Mouse (Mus musculus) olfactory bulb, adult 2 months (tissue): ENCODE measurements around the gene Sec24b. TPM values are rescaled to one million over a fixed set of nuclear protein-coding genes. Genes with fewer than 3 reads are reported as not detected.
A peak's percentile ranks its signal among the peaks of the same experiment; 100 is the strongest.

Source experiments
- H3K27ac ChIP-seq: fragments of 200-500 bp; 2 replicates; pipeline ENCODE4 v1.5.1; 2012; ENCODE audit warnings: low read depth, low read length; ENCODE audit not compliant: insufficient read depth
- H3K4me1 ChIP-seq: fragments of 200-500 bp; 2 replicates; pipeline ENCODE4 v1.6.1; 2012; ENCODE audit warnings: low read length; ENCODE audit not compliant: control insufficient read depth, insufficient read depth
- H3K4me3 ChIP-seq: fragments of 200-500 bp; 2 replicates; pipeline ENCODE4 v1.5.1; 2012; ENCODE audit warnings: mild to moderate bottlenecking, low read depth, low read length, moderate library complexity; ENCODE audit not compliant: insufficient read depth
- CTCF ChIP-seq: fragments of 200-500 bp; IDR thresholded peaks from 2 replicates; pipeline ENCODE4 v1.5.1; 2012; ENCODE audit warnings: low read depth, mild to moderate bottlenecking, low read length, moderate library complexity; ENCODE audit not compliant: insufficient read depth
- POLR2A ChIP-seq: fragments of 200-500 bp; IDR thresholded peaks from 2 replicates; pipeline ENCODE4 v1.6.1; 2012; ENCODE audit warnings: mild to moderate bottlenecking, low read depth, low read length, moderate library complexity; ENCODE audit not compliant: insufficient read depth
- WGBS: fragments of 180-500 bp; shearing (Covaris S2); methylation state at CpG from one replicate; pipeline ENCODE4 v1.1.7; 2018; 5-methylcytosine and 5-hydroxymethylcytosine counted together
- polyA plus RNA-seq: library from polyadenylated mRNA; stranded (reverse); fragments of >200 nt; gene quantifications from 2 replicates; pipeline ENCODE4 v1.2.4, GENCODE M21; 2012; ENCODE audit warnings: low replicate concordance; ENCODE audit not compliant: missing spikeins, insufficient read depth, insufficient read length

Sec24b gene
- polyA plus RNA-seq, 1 experiment = not detected

GRCm38 (mm10) chr3:129997324-129997723, 64.0 kb downstream of the Sec24b start:
- peaks cover 14% of the 10 kb centered on the region for H3K4me1 ChIP-seq
- no peak for TF ChIP-seq POLR2A
- no peak for TF ChIP-seq CTCF
- WGBS = 59% methylated on average over 3 of the region's 3 CpGs
- H3K4me3 ChIP-seq = no peak overlapping the region
- H3K27ac ChIP-seq = no peak overlapping the region

- TF ChIP-seq CTCF = no peak
- no peak for TF ChIP-seq POLR2A
- peaks cover 5% of the 10 kb centered on the region for H3K4me1 ChIP-seq
- 90% methylated on average over 13 of the region's 13 CpGs for WGBS
Measured at GRCm38 (mm10) chr3:129987297-129987696, 74.1 kb downstream of the Sec24b start.

GRCm38 (mm10) chr3:129985335-129985734, 76.0 kb downstream of the Sec24b start:
- WGBS = 92% methylated on average over 4 of the region's 4 CpGs
- TF ChIP-seq CTCF (no peak), POLR2A (no peak)
- H3K27ac ChIP-seq = no peak overlapping the region
- peaks cover 10% of the 10 kb centered on the region for H3K4me1 ChIP-seq
- H3K4me3 ChIP-seq = no peak overlapping the region

More at GRCm38 (mm10) chr3:129987297-129987696, 74.1 kb downstream of the Sec24b start:
- Histone ChIP-seq H3K4me3 (no peak overlapping the region), H3K27ac (no peak overlapping the region)

GRCm38 (mm10) chr3:129984797-129985196, 76.6 kb downstream of the Sec24b start:
- 95% methylated on average over 5 of the region's 5 CpGs for WGBS

GRCm38 (mm10) chr3:129982271-129982670, 79.1 kb downstream of the Sec24b start:
- H3K4me1 ChIP-seq = peaks cover 18% of the 10 kb centered on the region
- 30% methylated on average over 5 of the region's 5 CpGs for WGBS
- H3K27ac ChIP-seq = peak overlapping the region; percentile 55
- TF ChIP-seq CTCF (no peak), POLR2A (no peak)
- no peak overlapping the region for H3K4me3 ChIP-seq

More at GRCm38 (mm10) chr3:129984797-129985196, 76.6 kb downstream of the Sec24b start:
- Histone ChIP-seq H3K4me1 (peaks cover 14% of the 10 kb centered on the region), H3K27ac (no peak overlapping the region), H3K4me3 (no peak overlapping the region)
- TF ChIP-seq POLR2A = no peak
- no peak for TF ChIP-seq CTCF

- Histone ChIP-seq H3K4me3 (no peak overlapping the region), H3K4me1 (peaks cover 18% of the 10 kb centered on the region), H3K27ac (peak overlapping the region; percentile 77)
- 61% methylated on average over 11 of the region's 11 CpGs for WGBS
- no peak for TF ChIP-seq POLR2A
- TF ChIP-seq CTCF = no peak
Measured at GRCm38 (mm10) chr3:129981756-129982155, 79.6 kb downstream of the Sec24b start.

GRCm38 (mm10) chr3:129979510-129979909, 81.8 kb downstream of the Sec24b start:
- Histone ChIP-seq H3K4me3 (no peak overlapping the region), H3K27ac (peak overlapping the region; percentile 12; the same call in 1 of the 2 replicates), H3K4me1 (peaks cover 20% of the 10 kb centered on the region)
- TF ChIP-seq CTCF (no peak), POLR2A (no peak)
- 41% methylated on average over 6 of the region's 6 CpGs for WGBS

GRCm38 (mm10) chr3:129978716-129979115, 82.6 kb downstream of the Sec24b start:
- TF ChIP-seq CTCF (no peak), POLR2A (no peak)
- Histone ChIP-seq H3K4me3 (no peak overlapping the region), H3K4me1 (peaks cover 20% of the 10 kb centered on the region), H3K27ac (no peak overlapping the region)
- WGBS = 87% methylated on average over 9 of the region's 9 CpGs

- no peak overlapping the region for H3K4me3 ChIP-seq
- 58% methylated on average over 5 of the region's 5 CpGs for WGBS
- no peak for TF ChIP-seq POLR2A
- TF ChIP-seq CTCF = no peak
- H3K4me1 ChIP-seq = peaks cover 10% of the 10 kb centered on the region; the same call in 1 of the 2 replicates
- no peak overlapping the region for H3K27ac ChIP-seq
Measured at GRCm38 (mm10) chr3:129976317-129976716, 85.0 kb downstream of the Sec24b start.
